Mouse (Mus musculus): Measurements from ENCODE around the gene Myh7. TPM values are rescaled to one million over a fixed set of nuclear protein-coding genes. Genes with fewer than 3 reads are reported as not detected.

Myh7 gene
- polyA plus RNA-seq, 1 experiment from 2014 or later, result 0.52 TPM

DNA sequence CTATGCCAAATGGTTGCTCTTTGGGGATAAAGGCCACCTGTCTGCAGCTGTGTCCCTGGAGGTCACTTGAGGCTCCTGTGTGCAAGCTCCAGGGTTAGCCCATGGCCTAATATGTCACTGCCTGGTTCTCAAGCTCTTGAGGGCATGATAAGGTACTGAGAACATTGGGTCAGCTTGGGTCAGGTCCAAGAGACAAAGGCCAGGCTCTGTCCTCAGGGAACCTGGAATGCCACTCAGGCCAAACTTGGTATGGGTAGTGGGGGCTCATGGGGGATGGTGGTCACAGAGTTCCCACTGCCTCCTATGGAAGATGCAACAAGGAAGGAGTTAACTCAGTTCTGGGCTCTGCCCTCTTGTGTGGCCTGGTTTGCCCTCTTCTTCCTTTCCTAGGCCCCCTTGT is 26.1 kb downstream of the Myh7 start:
- H3K27me3 ChIP-seq (ENCODE audit: control insufficient read depth, insufficient read depth, low read length), result no peaks in the 10 kb centered on the region
- H3K4me3 ChIP-seq (ENCODE audit: low read depth, low read length), result no peak overlapping the region
- ATAC-seq (replicated peaks; ENCODE audit: low FRiP score), result no peak
- H3K36me3 ChIP-seq (ENCODE audit: control insufficient read depth, insufficient read depth, low read length), result no peaks in the 10 kb centered on the region
- DNase-seq (ENCODE audit: low spot score), result no peak
- no peaks in the 10 kb centered on the region for H3K9me3 ChIP-seq (ENCODE audit: control insufficient read depth, low read length)
- H3K27ac ChIP-seq (ENCODE audit: low read depth, low read length), result no peak overlapping the region
- H3K9ac ChIP-seq (ENCODE audit: low read length), result no peak overlapping the region
- no peaks in the 10 kb centered on the region for H3K4me1 ChIP-seq (replicated peaks; ENCODE audit: control insufficient read depth, insufficient read depth, low read length)
- no peak overlapping the region for H3K4me2 ChIP-seq (ENCODE audit: low read depth, low read length, severe bottlenecking)

GRCm38 (mm10) chr14:54967874-54968273 is 26.6 kb downstream of the Myh7 start:
- no peak overlapping the region for H3K4me2 ChIP-seq (ENCODE audit: low read depth, low read length, severe bottlenecking)
- H3K27ac ChIP-seq (ENCODE audit: low read depth, low read length), result no peak overlapping the region
- no peaks in the 10 kb centered on the region for H3K27me3 ChIP-seq (ENCODE audit: control insufficient read depth, insufficient read depth, low read length)
- no peak overlapping the region for H3K9ac ChIP-seq (ENCODE audit: low read length)
- H3K9me3 ChIP-seq (ENCODE audit: control insufficient read depth, low read length), result no peaks in the 10 kb centered on the region
- no peaks in the 10 kb centered on the region for H3K4me1 ChIP-seq (replicated peaks; ENCODE audit: control insufficient read depth, insufficient read depth, low read length)
- 85% methylated on average over 3 of the region's 3 CpGs for WGBS
- no peak for DNase-seq (ENCODE audit: low spot score)
- H3K36me3 ChIP-seq (ENCODE audit: control insufficient read depth, insufficient read depth, low read length), result no peaks in the 10 kb centered on the region
- no peak for ATAC-seq (replicated peaks; ENCODE audit: low FRiP score)
- no peak overlapping the region for H3K4me3 ChIP-seq (ENCODE audit: low read depth, low read length)

DNA sequence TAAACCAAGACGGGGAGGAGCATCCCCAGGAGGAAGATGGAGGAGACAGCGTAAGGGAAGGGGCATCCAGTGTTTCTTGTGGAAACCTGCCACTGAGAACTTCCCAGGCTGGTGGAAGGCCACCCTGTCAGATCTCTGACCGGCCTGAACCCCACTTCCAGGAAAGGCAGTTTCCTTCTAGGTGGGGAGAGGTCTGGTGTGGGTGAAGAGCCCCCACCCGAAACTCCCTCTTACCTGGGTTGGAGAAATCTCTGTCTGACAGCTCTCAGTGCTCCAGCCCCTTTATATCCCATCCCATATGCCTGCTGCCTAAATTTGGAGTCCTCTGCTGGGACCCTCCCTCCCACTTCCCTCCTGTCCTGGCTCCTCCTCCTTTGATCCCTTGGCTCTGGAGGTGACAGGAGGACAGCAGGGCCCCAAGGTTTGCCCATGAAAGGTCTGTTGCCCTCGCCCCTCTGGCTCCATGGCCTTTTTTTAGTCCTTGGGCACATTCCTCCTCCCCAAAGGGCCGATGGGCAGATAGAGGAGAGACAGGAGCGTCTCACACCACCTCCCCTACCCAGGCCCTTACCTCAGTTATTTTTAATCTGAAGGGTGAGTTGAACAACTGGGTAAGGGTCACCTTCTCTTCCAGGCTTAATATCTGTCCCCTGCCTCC is 28.0 kb downstream of the Myh7 start, which contains the start of gene Myh6:
Gene Myh6, minus strand, starts transcription at position 608 of the 658 bp plus-strand sequence.
- 81% methylated on average over 7 of the region's 7 CpGs for WGBS
- Histone ChIP-seq H3K4me3 (ENCODE audit: low read depth, low read length) (no peak within 1 kb of the TSS), H3K36me3 (ENCODE audit: control insufficient read depth, insufficient read depth, low read length) (no peaks in the 10 kb centered on the region), H3K9ac (ENCODE audit: low read length) (no peak within 1 kb of the TSS), H3K4me2 (ENCODE audit: low read depth, low read length, severe bottlenecking) (no peak within 1 kb of the TSS), H3K9me3 (ENCODE audit: control insufficient read depth, low read length) (no peaks in the 10 kb centered on the region), H3K27me3 (ENCODE audit: control insufficient read depth, insufficient read depth, low read length) (no peaks in the 10 kb centered on the region), H3K27ac (ENCODE audit: low read depth, low read length) (no peak within 1 kb of the TSS), H3K4me1 (replicated peaks; ENCODE audit: control insufficient read depth, insufficient read depth, low read length) (no peaks in the 10 kb centered on the region)
- ATAC-seq (replicated peaks; ENCODE audit: low FRiP score), result no peak
- no peak for DNase-seq (ENCODE audit: low spot score)

DNA sequence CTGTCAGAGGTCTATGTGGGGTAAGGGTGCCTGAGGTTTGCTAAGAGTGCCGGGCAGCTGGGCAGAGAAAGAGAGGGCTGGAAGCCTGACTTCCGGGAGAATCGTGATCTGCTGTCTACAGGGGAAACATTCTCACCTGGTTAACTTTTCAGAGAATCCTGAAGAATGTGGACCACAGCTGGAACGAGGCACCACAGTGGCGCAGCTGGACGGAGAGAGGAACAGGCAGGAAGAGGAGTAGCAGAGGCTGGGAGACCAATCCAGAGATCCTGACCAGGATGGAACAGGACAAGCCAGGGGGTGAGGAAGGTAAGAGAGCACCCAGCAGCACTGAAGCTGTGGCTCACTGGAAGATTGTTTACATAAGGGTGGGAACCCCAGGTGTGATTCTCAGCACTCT is 28.8 kb downstream of the Myh7 start:
- Histone ChIP-seq H3K9ac (ENCODE audit: low read length) (no peak overlapping the region), H3K4me2 (ENCODE audit: low read depth, low read length, severe bottlenecking) (no peak overlapping the region), H3K9me3 (ENCODE audit: control insufficient read depth, low read length) (no peaks in the 10 kb centered on the region), H3K36me3 (ENCODE audit: control insufficient read depth, insufficient read depth, low read length) (no peaks in the 10 kb centered on the region), H3K4me1 (replicated peaks; ENCODE audit: control insufficient read depth, insufficient read depth, low read length) (no peaks in the 10 kb centered on the region), H3K27ac (ENCODE audit: low read depth, low read length) (no peak overlapping the region), H3K4me3 (ENCODE audit: low read depth, low read length) (no peak overlapping the region), H3K27me3 (ENCODE audit: control insufficient read depth, insufficient read depth, low read length) (no peaks in the 10 kb centered on the region)
- no peak for ATAC-seq (replicated peaks; ENCODE audit: low FRiP score)
- no peak for DNase-seq (ENCODE audit: low spot score)
- WGBS, result 77% methylated on average over 6 of the region's 6 CpGs

DNA sequence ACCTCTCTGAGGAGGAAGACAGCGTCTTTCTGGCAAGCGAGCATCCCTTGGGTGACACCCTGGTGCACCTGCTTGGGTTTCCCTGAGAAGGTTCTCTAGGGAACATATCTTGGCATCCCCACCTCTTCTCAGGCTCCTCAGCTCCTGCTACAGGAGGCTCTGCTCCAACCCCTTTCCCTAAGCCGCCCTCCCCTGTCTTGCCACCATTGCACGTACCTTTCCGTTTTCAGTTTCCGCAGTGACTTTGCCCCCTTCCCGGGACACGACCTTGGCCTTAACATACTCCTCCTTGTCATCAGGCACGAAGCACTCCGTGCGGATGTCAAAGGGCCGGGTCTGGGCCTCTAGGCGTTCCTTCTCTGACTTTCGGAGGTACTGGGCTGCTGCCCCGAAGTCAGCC is 29.4 kb downstream of the Myh7 start:
- no peaks in the 10 kb centered on the region for H3K36me3 ChIP-seq (ENCODE audit: control insufficient read depth, insufficient read depth, low read length)

GRCm38 (mm10) chr14:54963727-54964126 is 30.7 kb downstream of the Myh7 start:
- no peaks in the 10 kb centered on the region for H3K4me1 ChIP-seq (replicated peaks; ENCODE audit: control insufficient read depth, insufficient read depth, low read length)
- no peak overlapping the region for H3K4me3 ChIP-seq (ENCODE audit: low read depth, low read length)
- DNase-seq (ENCODE audit: low spot score), result no peak
- H3K27me3 ChIP-seq (ENCODE audit: control insufficient read depth, insufficient read depth, low read length), result no peaks in the 10 kb centered on the region
- no peak for ATAC-seq (replicated peaks; ENCODE audit: low FRiP score)
- 87% methylated on average over 11 of the region's 11 CpGs for WGBS
- no peaks in the 10 kb centered on the region for H3K9me3 ChIP-seq (ENCODE audit: control insufficient read depth, low read length)
- H3K27ac ChIP-seq (ENCODE audit: low read depth, low read length), result no peak overlapping the region
- H3K36me3 ChIP-seq (ENCODE audit: control insufficient read depth, insufficient read depth, low read length), result no peaks in the 10 kb centered on the region
- no peak overlapping the region for H3K4me2 ChIP-seq (ENCODE audit: low read depth, low read length, severe bottlenecking)
- no peak overlapping the region for H3K9ac ChIP-seq (ENCODE audit: low read length)

More for the DNA sequence above, 29.4 kb downstream of the Myh7 start:
- ATAC-seq (replicated peaks; ENCODE audit: low FRiP score), result no peak
- Histone ChIP-seq H3K4me2 (ENCODE audit: low read depth, low read length, severe bottlenecking) (no peak overlapping the region), H3K9me3 (ENCODE audit: control insufficient read depth, low read length) (no peaks in the 10 kb centered on the region), H3K27ac (ENCODE audit: low read depth, low read length) (no peak overlapping the region), H3K27me3 (ENCODE audit: control insufficient read depth, insufficient read depth, low read length) (no peaks in the 10 kb centered on the region), H3K4me1 (replicated peaks; ENCODE audit: control insufficient read depth, insufficient read depth, low read length) (no peaks in the 10 kb centered on the region), H3K4me3 (ENCODE audit: low read depth, low read length) (no peak overlapping the region), H3K9ac (ENCODE audit: low read length) (no peak overlapping the region)
- DNase-seq (ENCODE audit: low spot score), result no peak
- 88% methylated on average over 15 of the region's 15 CpGs for WGBS

DNA sequence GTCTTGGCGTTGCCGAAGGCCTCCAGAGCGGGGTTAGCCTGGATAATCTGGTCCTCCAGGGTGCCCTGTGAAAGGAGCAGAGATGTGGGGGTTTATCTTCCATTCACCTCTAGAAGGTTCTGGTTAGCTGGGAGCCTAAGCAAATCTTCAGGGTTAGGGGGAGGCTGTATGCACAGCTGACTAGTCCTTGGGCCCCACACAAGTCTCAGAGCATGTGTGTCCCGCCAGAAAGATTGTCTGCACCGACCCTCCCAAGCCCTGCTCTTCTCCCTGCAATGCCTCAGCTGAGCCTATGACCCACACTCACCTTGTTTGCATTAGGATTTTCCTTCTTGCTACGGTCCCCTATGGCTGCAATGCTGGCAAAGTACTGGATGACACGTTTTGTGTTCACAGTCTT is 31.7 kb downstream of the Myh7 start:
- H3K4me1 ChIP-seq (replicated peaks; ENCODE audit: control insufficient read depth, insufficient read depth, low read length), result no peaks in the 10 kb centered on the region
- H3K27me3 ChIP-seq (ENCODE audit: control insufficient read depth, insufficient read depth, low read length), result no peaks in the 10 kb centered on the region
- no peak overlapping the region for H3K27ac ChIP-seq (ENCODE audit: low read depth, low read length)
- 85% methylated on average over 7 of the region's 7 CpGs for WGBS
- H3K36me3 ChIP-seq (ENCODE audit: control insufficient read depth, insufficient read depth, low read length), result no peaks in the 10 kb centered on the region
- H3K9me3 ChIP-seq (ENCODE audit: control insufficient read depth, low read length), result no peaks in the 10 kb centered on the region
- DNase-seq (ENCODE audit: low spot score) (no peak), ATAC-seq (replicated peaks; ENCODE audit: low FRiP score) (no peak)
- H3K9ac ChIP-seq (ENCODE audit: low read length), result no peak overlapping the region
- no peak overlapping the region for H3K4me3 ChIP-seq (ENCODE audit: low read depth, low read length)
- H3K4me2 ChIP-seq (ENCODE audit: low read depth, low read length, severe bottlenecking), result no peak overlapping the region

DNA sequence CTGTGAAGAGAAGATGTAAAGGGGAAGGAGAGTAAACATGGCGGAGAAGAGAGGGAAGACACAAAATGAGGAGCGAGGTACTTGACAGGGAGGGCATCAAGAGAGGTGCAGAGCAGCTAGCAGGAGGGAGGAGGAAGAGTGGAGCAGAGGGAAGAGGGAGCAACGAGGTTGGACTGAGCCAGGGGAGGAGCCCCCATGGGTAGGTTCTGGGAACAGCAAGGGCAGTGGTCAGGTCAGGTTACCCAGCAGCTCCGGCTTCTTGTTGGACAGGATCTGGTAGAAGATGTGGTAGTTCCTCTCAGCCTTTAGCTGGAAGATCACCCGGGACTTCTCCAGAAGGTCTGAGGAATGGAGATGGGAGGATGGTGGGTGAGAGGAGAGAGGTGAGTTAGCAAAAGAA is 32.9 kb downstream of the Myh7 start:
- H3K4me2 ChIP-seq (ENCODE audit: low read depth, low read length, severe bottlenecking), result no peak overlapping the region
- DNase-seq (ENCODE audit: low spot score), result no peak
- H3K9ac ChIP-seq (ENCODE audit: low read length), result no peak overlapping the region
- WGBS, result 85% methylated on average over 5 of the region's 5 CpGs
- no peak overlapping the region for H3K27ac ChIP-seq (ENCODE audit: low read depth, low read length)
- H3K4me3 ChIP-seq (ENCODE audit: low read depth, low read length), result no peak overlapping the region
- ATAC-seq (replicated peaks; ENCODE audit: low FRiP score), result no peak
- H3K36me3 ChIP-seq (ENCODE audit: control insufficient read depth, insufficient read depth, low read length), result no peaks in the 10 kb centered on the region
- H3K4me1 ChIP-seq (replicated peaks; ENCODE audit: control insufficient read depth, insufficient read depth, low read length), result no peaks in the 10 kb centered on the region
- H3K27me3 ChIP-seq (ENCODE audit: control insufficient read depth, insufficient read depth, low read length), result no peaks in the 10 kb centered on the region
- H3K9me3 ChIP-seq (ENCODE audit: control insufficient read depth, low read length), result no peaks in the 10 kb centered on the region

DNA sequence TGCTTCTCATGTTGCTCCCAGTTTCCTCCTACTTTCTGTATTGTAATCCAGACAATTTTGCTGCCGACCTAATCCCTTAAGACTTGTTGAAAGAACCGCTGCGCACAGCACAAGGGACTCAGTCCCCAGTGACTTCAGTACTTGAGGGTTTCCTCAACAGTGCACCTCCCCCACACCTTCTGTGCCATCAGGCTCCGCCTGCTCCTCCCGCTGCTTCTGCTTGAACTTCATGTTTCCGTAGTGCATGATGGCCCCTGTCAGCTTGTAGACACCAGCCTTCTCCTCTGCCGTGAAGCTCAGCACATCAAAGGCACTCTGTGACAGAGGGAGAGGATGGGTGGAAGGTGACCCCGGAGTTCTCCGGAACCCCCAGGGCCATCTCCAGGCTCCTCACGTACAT is 33.7 kb downstream of the Myh7 start:
- DNase-seq (ENCODE audit: low spot score) (no peak), ATAC-seq (replicated peaks; ENCODE audit: low FRiP score) (no peak)
- H3K36me3 ChIP-seq (ENCODE audit: control insufficient read depth, insufficient read depth, low read length), result no peaks in the 10 kb centered on the region
- H3K9ac ChIP-seq (ENCODE audit: low read length), result no peak overlapping the region
- no peaks in the 10 kb centered on the region for H3K27me3 ChIP-seq (ENCODE audit: control insufficient read depth, insufficient read depth, low read length)
- no peaks in the 10 kb centered on the region for H3K4me1 ChIP-seq (replicated peaks; ENCODE audit: control insufficient read depth, insufficient read depth, low read length)
- WGBS, result 70% methylated on average over 10 of the region's 10 CpGs
- no peaks in the 10 kb centered on the region for H3K9me3 ChIP-seq (ENCODE audit: control insufficient read depth, low read length)
- H3K4me2 ChIP-seq (ENCODE audit: low read depth, low read length, severe bottlenecking), result no peak overlapping the region
- no peak overlapping the region for H3K4me3 ChIP-seq (ENCODE audit: low read depth, low read length)
- no peak overlapping the region for H3K27ac ChIP-seq (ENCODE audit: low read depth, low read length)

Data from forebrain, embryonic 11.5 days (tissue).